Mouse (Mus musculus) thymus, adult 2 months (tissue): ENCODE measurements around the gene Tmem26. TPM values are rescaled to one million over a fixed set of nuclear protein-coding genes. Genes with fewer than 3 reads are reported as not detected.

Source experiments
- DNase-seq: peaks from one replicate; pipeline ENCODE4 v3.0.0; 2021
- H3K27ac ChIP-seq: fragments of 200-500 bp; 2 replicates; pipeline ENCODE4 v1.5.1; 2012; ENCODE audit warnings: low read length, control low read depth; ENCODE audit not compliant: control insufficient read depth, insufficient read depth
- H3K27me3 ChIP-seq: fragments of 200-500 bp; 2 replicates; pipeline ENCODE4 v1.6.1; 2012; ENCODE audit warnings: mild to moderate bottlenecking, low read length, moderate library complexity, mixed read lengths; ENCODE audit not compliant: control insufficient read depth, insufficient read depth
- H3K36me3 ChIP-seq: fragments of 200-500 bp; 2 replicates; pipeline ENCODE4 v1.6.1; 2012; ENCODE audit warnings: mild to moderate bottlenecking, low read length, moderate library complexity; ENCODE audit not compliant: control insufficient read depth, insufficient read depth
- H3K4me1 ChIP-seq: fragments of 200-500 bp; replicated peaks from 2 replicates; pipeline ENCODE4 v1.6.1; 2012; ENCODE audit warnings: low read length; ENCODE audit not compliant: control insufficient read depth, insufficient read depth
- H3K4me3 ChIP-seq: fragments of 200-500 bp; 2 replicates; pipeline ENCODE4 v1.5.1; 2012; ENCODE audit warnings: mild to moderate bottlenecking, low read length, control low read depth, moderate library complexity; ENCODE audit not compliant: control insufficient read depth, insufficient read depth
- CTCF ChIP-seq: fragments of 200-500 bp; IDR thresholded peaks from 2 replicates; pipeline ENCODE4 v1.5.1; 2012; ENCODE audit warnings: mild to moderate bottlenecking, control low read depth, low read length, moderate library complexity, borderline replicate concordance; ENCODE audit not compliant: control insufficient read depth, poor library complexity, insufficient read depth; ENCODE audit errors: extremely low read depth
- POLR2A ChIP-seq: fragments of 200-500 bp; IDR thresholded peaks from 2 replicates; pipeline ENCODE4 v1.6.1; 2012; ENCODE audit warnings: mild to moderate bottlenecking, low read length, control low read depth, moderate library complexity; ENCODE audit not compliant: control insufficient read depth, poor library complexity, insufficient read depth; ENCODE audit errors: extremely low read depth
- WGBS: fragments of 180-500 bp; shearing (Covaris S2); methylation state at CpG from one replicate; pipeline ENCODE4 v1.1.7; 2018; 5-methylcytosine and 5-hydroxymethylcytosine counted together
- polyA plus RNA-seq: library from polyadenylated mRNA; depleted of rRNA; stranded (reverse); fragments of >200 nt; gene quantifications from 2 replicates; pipeline ENCODE4 v1.2.3, GENCODE M21; 2012; rRNA removed

The Tmem26 gene
- polyA plus RNA-seq, 1 experiment = 4.4 TPM

DNA sequence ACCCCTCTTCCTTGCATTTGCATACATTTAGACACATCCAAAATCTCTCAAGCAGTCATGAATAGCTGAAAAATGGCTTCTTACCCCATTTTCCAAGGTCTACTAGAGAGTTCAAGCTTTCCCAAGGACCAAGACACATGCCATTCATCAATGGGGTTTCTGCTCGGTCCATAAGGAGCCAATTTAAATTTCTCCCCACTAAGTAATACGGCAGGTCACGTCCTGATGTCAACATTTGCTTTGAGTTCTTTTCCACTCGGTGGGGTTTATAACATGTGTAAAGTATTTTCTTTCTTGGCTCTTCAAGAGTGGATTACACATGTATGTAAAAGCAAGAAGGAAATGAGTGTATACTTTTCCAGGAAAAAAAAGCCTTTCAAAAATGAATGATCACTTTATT lies 93.8 kb downstream of the Tmem26 start:
- Histone ChIP-seq H3K4me3 (no peak overlapping the region), H3K27ac (no peak overlapping the region), H3K27me3 (no peaks in the 10 kb centered on the region), H3K4me1 (no peaks in the 10 kb centered on the region), H3K36me3 (no peaks in the 10 kb centered on the region)
- 95% methylated on average over 4 of the region's 4 CpGs for WGBS
- TF ChIP-seq CTCF = no peak
- TF ChIP-seq POLR2A = no peak
- DNase-seq = no peak

DNA sequence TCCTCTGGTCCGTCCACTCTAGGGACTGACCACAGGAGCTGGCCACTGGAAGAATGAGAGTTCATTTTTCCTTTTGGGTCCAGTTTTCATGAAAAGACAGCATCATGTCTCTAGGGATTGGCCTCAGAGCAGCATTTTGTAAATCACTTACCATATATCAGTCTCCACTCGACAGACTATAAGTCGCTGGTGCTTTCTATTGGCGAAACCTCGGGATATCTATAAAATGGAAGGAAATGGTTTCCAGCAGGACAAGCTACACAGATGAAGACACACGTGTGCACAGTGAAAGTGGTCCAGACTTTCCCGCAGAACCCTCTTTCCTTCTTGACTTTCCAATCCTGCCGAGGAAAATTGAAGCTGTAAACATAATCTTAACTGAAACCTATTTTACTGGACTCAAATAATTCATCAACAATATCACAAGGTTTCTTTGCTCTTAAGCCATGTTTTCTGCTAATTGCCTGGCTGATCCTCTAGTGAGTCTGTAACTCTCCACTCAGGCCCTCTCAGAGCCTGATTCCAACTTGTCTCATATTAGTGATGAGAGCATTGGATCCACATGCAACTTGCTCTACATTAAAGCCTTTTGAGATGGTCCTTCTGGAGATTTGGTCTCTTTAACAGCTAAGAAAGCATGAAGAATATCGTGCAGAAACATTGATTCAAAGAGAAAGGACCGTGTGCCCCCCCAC lies 94.8 kb downstream of the Tmem26 start:
- Histone ChIP-seq H3K27ac (no peak overlapping the region), H3K4me3 (no peak overlapping the region), H3K27me3 (no peaks in the 10 kb centered on the region), H3K36me3 (no peaks in the 10 kb centered on the region), H3K4me1 (no peaks in the 10 kb centered on the region)
- DNase-seq = no peak
- 90% methylated on average over 10 of the region's 10 CpGs for WGBS
- TF ChIP-seq POLR2A (no peak), CTCF (no peak)

DNA sequence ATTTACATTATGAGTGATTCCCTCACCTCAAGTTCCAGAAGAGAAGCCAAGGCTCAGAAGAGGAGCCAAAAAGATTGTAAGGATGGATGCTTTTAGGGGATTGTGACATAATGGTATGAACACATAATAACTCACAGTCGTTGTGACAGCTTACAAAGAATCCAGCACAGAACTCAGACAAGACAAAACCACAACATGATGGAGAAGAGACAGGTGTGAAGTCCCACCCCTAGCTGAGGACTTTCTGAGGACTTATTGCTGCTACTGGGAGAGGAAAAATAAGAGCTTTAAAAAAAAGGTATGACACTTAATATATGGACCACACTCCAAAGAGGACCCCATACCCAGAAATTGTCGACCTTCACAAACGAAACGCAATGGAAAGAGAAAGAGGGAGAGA lies 101.1 kb downstream of the Tmem26 start:
- DNase-seq = no peak
- H3K36me3 ChIP-seq = no peaks in the 10 kb centered on the region
- TF ChIP-seq CTCF (no peak), POLR2A (no peak)
- H3K27me3 ChIP-seq = no peaks in the 10 kb centered on the region
- WGBS = 86% methylated on average over 4 of the region's 4 CpGs
- H3K27ac ChIP-seq = no peak overlapping the region
- no peak overlapping the region for H3K4me3 ChIP-seq
- no peaks in the 10 kb centered on the region for H3K4me1 ChIP-seq

Other genes starting within 250 kb of the Tmem26 start
- gene Cabcoco1, start 181.8 kb upstream of the Tmem26 start, polyA plus RNA-seq = 0.13 and 0.73 TPM in 2 replicates